Mouse (Mus musculus) ES-Bruce4 (cell line): ENCODE measurements around the gene H2-M10.1.

ENCODE experiments used
- CTCF ChIP-seq: IDR thresholded peaks from one replicate; pipeline ENCODE4 v1.8.1; 2011; ENCODE audit warnings: low read depth, low read length
- EP300 ChIP-seq: IDR thresholded peaks from 2 replicates; pipeline ENCODE4 v1.6.1; 2011; ENCODE audit warnings: low read depth, low read length; ENCODE audit not compliant: insufficient read depth
- POLR2A ChIP-seq: IDR thresholded peaks from one replicate; pipeline ENCODE4 v1.8.1; 2011; ENCODE audit warnings: low read length; ENCODE audit not compliant: insufficient read depth

GRCm38 (mm10) chr17:36326055-36326454 lies at the start of gene H2-M10.1:
- TF ChIP-seq POLR2A (no peak), CTCF (no peak), EP300 (no peak)
